Mouse (Mus musculus): ENCODE data around the gene Thap2. TPM values are rescaled to one million over a fixed set of nuclear protein-coding genes. Genes with fewer than 3 reads are reported as not detected.

Gene Thap2
- polyA plus RNA-seq, 1 experiment from 2014 or later, result 20.0 TPM

DNA sequence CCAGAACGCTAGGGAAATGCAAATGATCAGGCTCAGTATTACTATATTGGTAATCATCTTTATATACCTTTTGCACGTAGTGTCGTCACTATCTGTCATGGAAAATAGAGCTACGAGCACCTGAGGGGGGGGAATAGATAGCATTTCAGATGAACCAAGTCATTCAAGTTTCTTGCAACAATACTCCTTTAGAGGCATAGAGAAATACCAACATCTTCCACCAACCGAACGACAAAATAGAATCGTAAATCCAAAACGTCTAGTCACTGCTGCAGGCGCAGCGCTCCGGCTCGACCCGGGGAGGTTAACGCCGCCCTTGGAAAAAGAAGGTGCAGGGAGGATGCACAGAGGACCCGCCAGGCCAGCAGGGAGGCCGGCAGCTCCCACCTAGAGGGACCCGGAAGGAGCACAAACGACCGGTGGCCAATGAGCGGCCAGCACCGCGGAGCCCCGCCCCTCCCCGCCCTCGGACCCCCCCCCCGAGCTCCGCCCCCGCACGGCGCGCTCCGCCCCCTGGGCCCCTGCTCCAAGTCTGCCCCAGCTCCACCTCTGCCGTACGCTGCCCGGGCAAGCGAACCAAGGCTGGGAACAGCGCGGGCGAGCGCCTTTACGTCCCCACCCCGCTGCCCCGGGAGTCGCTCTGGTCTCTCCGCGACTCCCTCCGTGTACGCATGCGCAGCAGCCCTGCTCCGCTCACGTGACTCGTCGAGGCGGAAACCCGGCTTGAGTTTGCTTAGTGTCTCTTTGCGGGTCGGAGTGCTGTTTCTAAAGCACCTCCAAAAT lies 22.2 kb downstream of the Thap2 start, which contains the start of gene Tmem19:
TSS of gene Tmem19 (minus strand) at position 662 of the 783 bp plus-strand sequence.
- Histone ChIP-seq H3K4me3 (ENCODE audit: low read depth, low read length) (peak within 1 kb of the TSS; percentile 47), H3K4me1 (ENCODE audit: control insufficient read depth, insufficient read depth, low read length) (no peaks in the 10 kb centered on the region), H3K36me3 (replicated peaks; ENCODE audit: control insufficient read depth, insufficient read depth, low read depth, low read length) (no peaks in the 10 kb centered on the region), H3K27ac (replicated peaks; ENCODE audit: low read depth, low read length) (peak within 1 kb of the TSS; percentile 91), H3K27me3 (ENCODE audit: control insufficient read depth, insufficient read depth, low read length) (no peaks in the 10 kb centered on the region), H3K9me3 (replicated peaks; ENCODE audit: control insufficient read depth, low read length) (no peaks in the 10 kb centered on the region), H3K4me2 (ENCODE audit: low read depth, low read length) (peak within 1 kb of the TSS; percentile 62), H3K9ac (replicated peaks; ENCODE audit: low read length) (peak within 1 kb of the TSS; percentile 62)
- DNase-seq (ENCODE audit: low spot score) (peak; percentile 98), ATAC-seq (replicated peaks; ENCODE audit: insufficient number of reproducible peaks, low FRiP score, low TSS enrichment, low read depth) (peak; percentile 99)
- under 1% methylated on average over 47 of the region's 58 CpGs for WGBS

DNA sequence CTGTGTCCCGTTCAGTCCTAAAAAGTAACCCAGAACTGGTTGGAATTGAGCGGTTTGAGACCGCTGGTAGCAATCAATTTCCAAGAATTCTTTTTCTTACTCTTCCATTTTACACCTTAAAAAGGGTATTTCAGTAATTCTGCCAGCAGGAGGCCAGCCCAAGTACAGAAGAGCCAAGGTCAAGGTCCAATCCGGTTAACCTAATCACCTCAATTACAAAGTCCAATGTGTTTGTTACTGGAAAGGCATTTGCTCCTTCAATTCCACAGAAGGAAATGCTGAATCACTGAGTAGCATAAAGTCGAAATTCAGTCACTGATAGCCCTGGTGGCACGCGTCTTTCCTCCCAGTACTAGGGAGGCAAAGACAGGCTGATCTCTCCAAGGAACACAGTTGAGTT lies 25.2 kb downstream of the Thap2 start:
- Histone ChIP-seq H3K4me3 (ENCODE audit: low read depth, low read length) (no peak overlapping the region), H3K27ac (replicated peaks; ENCODE audit: low read depth, low read length) (no peak overlapping the region), H3K9ac (replicated peaks; ENCODE audit: low read length) (no peak overlapping the region), H3K4me1 (ENCODE audit: control insufficient read depth, insufficient read depth, low read length) (no peaks in the 10 kb centered on the region), H3K27me3 (ENCODE audit: control insufficient read depth, insufficient read depth, low read length) (no peaks in the 10 kb centered on the region), H3K9me3 (replicated peaks; ENCODE audit: control insufficient read depth, low read length) (no peaks in the 10 kb centered on the region), H3K4me2 (ENCODE audit: low read depth, low read length) (no peak overlapping the region), H3K36me3 (replicated peaks; ENCODE audit: control insufficient read depth, insufficient read depth, low read depth, low read length) (no peaks in the 10 kb centered on the region; the same call in 1 of the 2 replicates)
- ATAC-seq (replicated peaks; ENCODE audit: insufficient number of reproducible peaks, low FRiP score, low TSS enrichment, low read depth), result no peak
- DNase-seq (ENCODE audit: low spot score), result no peak
- WGBS, result 88% methylated on average over 7 of the region's 7 CpGs

DNA sequence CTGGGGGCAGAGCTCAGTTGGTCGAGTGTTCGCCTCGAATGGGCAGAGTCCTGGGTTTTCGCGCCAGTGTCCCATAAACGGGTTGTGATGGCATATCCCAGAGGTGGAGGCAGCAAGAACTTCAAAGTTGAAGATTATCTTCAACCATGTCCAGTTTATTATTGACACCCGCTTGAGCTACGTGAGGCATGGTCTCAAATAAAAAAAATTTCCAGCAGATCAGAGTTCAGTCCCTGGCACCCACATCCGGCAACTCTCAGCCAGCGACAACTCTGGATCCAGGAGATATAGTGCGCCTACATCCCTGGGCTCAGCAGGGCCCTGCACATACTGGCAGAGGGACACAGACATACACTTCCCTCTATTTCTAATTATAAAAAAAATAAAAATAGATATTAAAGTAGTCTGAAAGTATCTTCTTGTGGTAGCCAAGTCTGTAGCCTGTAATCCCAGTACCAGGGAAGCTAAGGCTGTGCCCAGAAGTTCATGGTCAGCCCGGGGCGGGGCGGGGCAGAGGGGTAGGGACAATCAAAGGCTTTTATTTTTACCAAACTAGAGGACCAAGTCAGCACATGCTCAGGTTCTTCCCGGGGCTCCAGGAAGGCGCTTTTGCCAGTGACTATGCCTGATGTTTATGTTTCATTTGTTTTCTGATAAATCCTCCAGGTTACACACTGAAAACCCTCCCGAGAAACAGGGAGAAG lies 25.9 kb downstream of the Thap2 start:
- H3K9me3 ChIP-seq (replicated peaks; ENCODE audit: control insufficient read depth, low read length), result no peaks in the 10 kb centered on the region
- no peak overlapping the region for H3K27ac ChIP-seq (replicated peaks; ENCODE audit: low read depth, low read length)
- no peak overlapping the region for H3K4me2 ChIP-seq (ENCODE audit: low read depth, low read length)
- 96% methylated on average over 17 of the region's 17 CpGs for WGBS
- no peak overlapping the region for H3K9ac ChIP-seq (replicated peaks; ENCODE audit: low read length)
- no peaks in the 10 kb centered on the region for H3K27me3 ChIP-seq (ENCODE audit: control insufficient read depth, insufficient read depth, low read length)
- DNase-seq (ENCODE audit: low spot score) (no peak), ATAC-seq (replicated peaks; ENCODE audit: insufficient number of reproducible peaks, low FRiP score, low TSS enrichment, low read depth) (no peak)
- no peaks in the 10 kb centered on the region; the same call in 1 of the 2 replicates for H3K36me3 ChIP-seq (replicated peaks; ENCODE audit: control insufficient read depth, insufficient read depth, low read depth, low read length)
- no peaks in the 10 kb centered on the region for H3K4me1 ChIP-seq (ENCODE audit: control insufficient read depth, insufficient read depth, low read length)
- H3K4me3 ChIP-seq (ENCODE audit: low read depth, low read length), result no peak overlapping the region

DNA sequence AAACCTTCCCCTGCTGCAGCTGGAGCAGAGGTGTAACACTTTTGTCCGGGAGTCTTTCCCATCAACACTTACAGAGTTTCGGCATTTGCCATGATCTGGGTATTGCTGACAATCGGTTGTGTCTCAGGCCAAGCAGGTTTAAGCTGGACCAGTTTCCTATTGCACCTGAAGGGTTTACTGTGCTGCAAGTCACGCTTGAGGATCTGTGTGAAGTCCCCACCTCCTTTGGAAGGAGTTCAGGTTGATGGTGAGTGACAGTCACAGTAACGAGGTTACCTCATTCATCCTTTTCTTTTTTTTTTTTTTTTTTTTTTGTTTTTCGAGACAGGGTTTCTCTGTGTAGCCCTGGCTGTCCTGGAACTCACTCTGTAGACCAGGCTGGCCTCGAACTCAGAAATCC lies 28.1 kb downstream of the Thap2 start:
- Histone ChIP-seq H3K9me3 (replicated peaks; ENCODE audit: control insufficient read depth, low read length) (no peaks in the 10 kb centered on the region), H3K4me3 (ENCODE audit: low read depth, low read length) (no peak overlapping the region), H3K4me1 (ENCODE audit: control insufficient read depth, insufficient read depth, low read length) (no peaks in the 10 kb centered on the region), H3K27ac (replicated peaks; ENCODE audit: low read depth, low read length) (no peak overlapping the region), H3K27me3 (ENCODE audit: control insufficient read depth, insufficient read depth, low read length) (no peaks in the 10 kb centered on the region), H3K4me2 (ENCODE audit: low read depth, low read length) (no peak overlapping the region), H3K9ac (replicated peaks; ENCODE audit: low read length) (no peak overlapping the region), H3K36me3 (replicated peaks; ENCODE audit: control insufficient read depth, insufficient read depth, low read depth, low read length) (no peaks in the 10 kb centered on the region; the same call in 1 of the 2 replicates)
- 90% methylated on average over 6 of the region's 7 CpGs for WGBS
- ATAC-seq (replicated peaks; ENCODE audit: insufficient number of reproducible peaks, low FRiP score, low TSS enrichment, low read depth), result no peak
- DNase-seq (ENCODE audit: low spot score), result no peak

GRCm38 (mm10) chr10:115355016-115355415 lies 29.2 kb downstream of the Thap2 start:
- Histone ChIP-seq H3K36me3 (replicated peaks; ENCODE audit: control insufficient read depth, insufficient read depth, low read depth, low read length) (no peaks in the 10 kb centered on the region; the same call in 1 of the 2 replicates), H3K27me3 (ENCODE audit: control insufficient read depth, insufficient read depth, low read length) (no peaks in the 10 kb centered on the region), H3K4me3 (ENCODE audit: low read depth, low read length) (no peak overlapping the region), H3K9ac (replicated peaks; ENCODE audit: low read length) (no peak overlapping the region), H3K4me2 (ENCODE audit: low read depth, low read length) (no peak overlapping the region), H3K9me3 (replicated peaks; ENCODE audit: control insufficient read depth, low read length) (no peaks in the 10 kb centered on the region), H3K4me1 (ENCODE audit: control insufficient read depth, insufficient read depth, low read length) (no peaks in the 10 kb centered on the region), H3K27ac (replicated peaks; ENCODE audit: low read depth, low read length) (no peak overlapping the region)
- DNase-seq (ENCODE audit: low spot score) (no peak), ATAC-seq (replicated peaks; ENCODE audit: insufficient number of reproducible peaks, low FRiP score, low TSS enrichment, low read depth) (no peak)
- WGBS, result 90% methylated on average over 6 of the region's 6 CpGs

DNA sequence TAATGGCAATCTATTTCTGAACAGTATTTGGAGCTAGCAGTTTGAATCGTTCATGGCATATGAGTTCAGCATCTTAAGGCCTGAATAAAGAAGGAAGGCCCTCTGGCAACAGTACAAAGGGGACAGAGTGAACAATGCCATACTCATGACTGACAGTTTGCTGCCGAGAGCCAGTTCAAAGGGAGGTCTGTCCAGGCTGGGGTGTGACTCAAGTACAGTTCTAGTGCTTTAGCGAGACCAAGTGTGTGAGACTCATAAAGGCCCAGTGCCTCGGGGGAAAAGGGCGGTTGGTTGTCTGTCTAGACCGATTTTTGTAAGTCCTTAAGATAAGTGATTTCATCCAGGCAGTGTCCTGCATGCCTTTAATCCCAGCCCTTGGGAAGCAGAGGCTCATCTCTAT lies 29.7 kb downstream of the Thap2 start:
- H3K4me2 ChIP-seq (ENCODE audit: low read depth, low read length), result no peak overlapping the region
- DNase-seq (ENCODE audit: low spot score) (no peak), ATAC-seq (replicated peaks; ENCODE audit: insufficient number of reproducible peaks, low FRiP score, low TSS enrichment, low read depth) (no peak)
- no peaks in the 10 kb centered on the region for H3K9me3 ChIP-seq (replicated peaks; ENCODE audit: control insufficient read depth, low read length)
- no peaks in the 10 kb centered on the region for H3K27me3 ChIP-seq (ENCODE audit: control insufficient read depth, insufficient read depth, low read length)
- H3K4me1 ChIP-seq (ENCODE audit: control insufficient read depth, insufficient read depth, low read length), result no peaks in the 10 kb centered on the region
- 70% methylated on average over 6 of the region's 6 CpGs for WGBS
- no peaks in the 10 kb centered on the region; the same call in 1 of the 2 replicates for H3K36me3 ChIP-seq (replicated peaks; ENCODE audit: control insufficient read depth, insufficient read depth, low read depth, low read length)
- H3K9ac ChIP-seq (replicated peaks; ENCODE audit: low read length), result no peak overlapping the region
- H3K4me3 ChIP-seq (ENCODE audit: low read depth, low read length), result no peak overlapping the region
- no peak overlapping the region for H3K27ac ChIP-seq (replicated peaks; ENCODE audit: low read depth, low read length)

GRCm38 (mm10) chr10:115350810-115351397 lies 33.3 kb downstream of the Thap2 start:
- no peak overlapping the region for H3K9ac ChIP-seq (replicated peaks; ENCODE audit: low read length)
- no peaks in the 10 kb centered on the region for H3K27me3 ChIP-seq (ENCODE audit: control insufficient read depth, insufficient read depth, low read length)
- no peak overlapping the region for H3K4me2 ChIP-seq (ENCODE audit: low read depth, low read length)
- WGBS, result 75% methylated on average over 2 of the region's 2 CpGs
- no peaks in the 10 kb centered on the region for H3K9me3 ChIP-seq (replicated peaks; ENCODE audit: control insufficient read depth, low read length)
- no peak overlapping the region for H3K27ac ChIP-seq (replicated peaks; ENCODE audit: low read depth, low read length)
- DNase-seq (ENCODE audit: low spot score) (no peak), ATAC-seq (replicated peaks; ENCODE audit: insufficient number of reproducible peaks, low FRiP score, low TSS enrichment, low read depth) (no peak)
- no peaks in the 10 kb centered on the region for H3K4me1 ChIP-seq (ENCODE audit: control insufficient read depth, insufficient read depth, low read length)
- no peaks in the 10 kb centered on the region for H3K36me3 ChIP-seq (replicated peaks; ENCODE audit: control insufficient read depth, insufficient read depth, low read depth, low read length)
- H3K4me3 ChIP-seq (ENCODE audit: low read depth, low read length), result no peak overlapping the region

DNA sequence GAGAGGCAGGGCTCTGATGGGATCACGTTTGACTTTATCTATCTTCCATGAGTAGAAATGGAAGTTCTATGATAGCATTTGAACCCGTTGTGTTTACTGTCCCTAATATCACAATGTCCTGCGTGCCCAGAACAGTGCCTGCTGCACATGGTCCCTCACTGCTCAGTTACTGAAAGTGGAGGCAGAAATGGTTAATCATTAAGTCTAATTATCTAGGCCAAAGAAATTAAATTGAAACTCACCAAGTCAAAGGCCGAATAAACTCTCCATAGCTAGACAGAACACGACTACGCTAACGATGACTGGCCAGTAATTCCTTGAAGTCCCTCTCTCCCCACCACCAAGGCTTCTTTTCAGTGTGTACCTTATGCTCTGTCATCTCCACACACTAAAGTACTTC lies 34.7 kb downstream of the Thap2 start:
- no peaks in the 10 kb centered on the region for H3K4me1 ChIP-seq (ENCODE audit: control insufficient read depth, insufficient read depth, low read length)
- H3K4me3 ChIP-seq (ENCODE audit: low read depth, low read length), result no peak overlapping the region
- 87% methylated on average over 7 of the region's 7 CpGs for WGBS
- H3K9me3 ChIP-seq (replicated peaks; ENCODE audit: control insufficient read depth, low read length), result no peaks in the 10 kb centered on the region
- no peaks in the 10 kb centered on the region for H3K36me3 ChIP-seq (replicated peaks; ENCODE audit: control insufficient read depth, insufficient read depth, low read depth, low read length)
- no peak for DNase-seq (ENCODE audit: low spot score)
- H3K27ac ChIP-seq (replicated peaks; ENCODE audit: low read depth, low read length), result no peak overlapping the region
- H3K9ac ChIP-seq (replicated peaks; ENCODE audit: low read length), result no peak overlapping the region
- H3K4me2 ChIP-seq (ENCODE audit: low read depth, low read length), result no peak overlapping the region
- ATAC-seq (replicated peaks; ENCODE audit: insufficient number of reproducible peaks, low FRiP score, low TSS enrichment, low read depth), result no peak
- no peaks in the 10 kb centered on the region for H3K27me3 ChIP-seq (ENCODE audit: control insufficient read depth, insufficient read depth, low read length)

Measured in embryonic facial prominence, embryonic 11.5 days (tissue).